In the genomic region with DNA sequence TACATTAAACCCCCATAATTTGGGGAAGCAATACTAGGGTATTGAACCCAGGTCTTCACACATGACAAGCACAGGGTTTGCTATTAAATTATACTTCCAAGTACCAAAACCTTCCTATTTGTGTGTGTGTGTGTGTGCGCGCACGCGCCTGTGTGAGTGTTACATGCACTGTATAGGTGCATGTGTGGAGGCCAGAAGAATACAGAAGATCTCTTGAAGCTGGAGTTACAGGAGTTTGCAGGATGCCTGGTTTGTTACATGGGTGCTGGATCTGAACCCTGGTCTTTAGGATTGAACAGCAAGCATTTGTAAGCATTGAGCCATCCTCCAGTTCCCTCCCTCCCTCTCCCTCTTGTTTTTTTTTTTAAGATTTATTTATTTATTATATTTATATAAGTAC, we compare ENCODE assay signal across 28 mouse cellular contexts.
"Had no signal": no experiment of that assay in that cellular context is flagged by ENCODE, and none has a peak within 500 bp of the region (broad histone marks: within the 10 kb centered on the region; RNA-seq: fewer than 3 reads in every experiment).

No protein-coding gene starts in this region.

- H3K4me1 ChIP-seq: embryonic facial prominence, embryonic 10.5 days; embryonic facial prominence, embryonic 12.5 days; embryonic facial prominence, embryonic 13.5 days; embryonic facial prominence, embryonic 15.5 days; forebrain, embryonic 12.5 days; forebrain, embryonic 13.5 days; forebrain, embryonic 15.5 days had no signal

- DNase-seq: cerebellum, adult 18-20 months; cerebellum, adult 2 months; cerebellum, adult 8-10 months; cerebellum, adult 9-10 months; cerebellum, adult 9-11 months; cerebellum, postnatal 10 days; cerebellum, postnatal 14 days; cerebellum, postnatal 25 days; cerebellum, postnatal 36 days; embryo, embryonic 11 days; forebrain, postnatal 0 days; gastrocnemius, adult 2 months; gastrocnemius, postnatal 10 days; gastrocnemius, postnatal 14 days; gastrocnemius, postnatal 25 days; gastrocnemius, postnatal 36 days; heart, adult 18-20 months had no signal

- ATAC-seq: forebrain, embryonic 13.5 days; forebrain, embryonic 14.5 days; forebrain, embryonic 15.5 days; forebrain, embryonic 16.5 days; forebrain, postnatal 0 days had no signal

- H3K4me2 ChIP-seq: embryonic facial prominence, embryonic 12.5 days; embryonic facial prominence, embryonic 13.5 days; embryonic facial prominence, embryonic 15.5 days; forebrain, embryonic 12.5 days; forebrain, embryonic 13.5 days; forebrain, embryonic 15.5 days had no signal

- H3K9ac ChIP-seq: embryonic facial prominence, embryonic 12.5 days; embryonic facial prominence, embryonic 13.5 days; embryonic facial prominence, embryonic 15.5 days; forebrain, embryonic 12.5 days; forebrain, embryonic 13.5 days; forebrain, embryonic 15.5 days; forebrain, postnatal 0 days had no signal

- H3K4me3 ChIP-seq: embryonic facial prominence, embryonic 10.5 days; embryonic facial prominence, embryonic 12.5 days; embryonic facial prominence, embryonic 13.5 days; embryonic facial prominence, embryonic 15.5 days; erythroblast, embryonic 14.5 days; forebrain, embryonic 10.5 days; forebrain, embryonic 12.5 days; forebrain, embryonic 13.5 days; forebrain, embryonic 15.5 days; gastrocnemius, adult 2 months had no signal

- H3K9me3 ChIP-seq: embryonic facial prominence, embryonic 10.5 days; embryonic facial prominence, embryonic 12.5 days; embryonic facial prominence, embryonic 13.5 days; embryonic facial prominence, embryonic 15.5 days; forebrain, embryonic 10.5 days; forebrain, embryonic 12.5 days; forebrain, embryonic 13.5 days; forebrain, embryonic 15.5 days had no signal

- H3K27ac ChIP-seq: embryonic facial prominence, embryonic 10.5 days; embryonic facial prominence, embryonic 12.5 days; embryonic facial prominence, embryonic 13.5 days; embryonic facial prominence, embryonic 15.5 days; forebrain, embryonic 10.5 days; forebrain, embryonic 12.5 days; forebrain, embryonic 13.5 days; forebrain, embryonic 15.5 days; gastrocnemius, adult 2 months had no signal

- H3K27me3 ChIP-seq: embryonic facial prominence, embryonic 12.5 days; embryonic facial prominence, embryonic 13.5 days; embryonic facial prominence, embryonic 15.5 days; forebrain, embryonic 12.5 days; forebrain, embryonic 13.5 days; forebrain, embryonic 15.5 days had no signal
